Mouse (Mus musculus) embryonic stem cell, embryonic (primary cell): ENCODE data around the gene Tceanc2.

ENCODE experiments used
- CTCF ChIA-PET, 4 experiments: fragments of 300-600 bp in 2 of 4; fragments of 350-600 bp in 2 of 4; sonication (Branson Sonifier 250); formaldehyde crosslinking; loops; one replicate each; lab custom pipeline; 2022; ENCODE audit warnings: inconsistent platforms in 2 of 4; lab: Charles Lee
- POLR2A ChIA-PET, 4 experiments: fragments of 300-600 bp in 2 of 4; fragments of 350-600 bp in 2 of 4; sonication (Branson Sonifier 250); formaldehyde crosslinking; loops; one replicate each; lab custom pipeline; 2022; ENCODE audit warnings: antibody characterized with exemption in 4 of 4, inconsistent platforms in 1 of 4; lab: Charles Lee

Tceanc2 gene

DNA sequence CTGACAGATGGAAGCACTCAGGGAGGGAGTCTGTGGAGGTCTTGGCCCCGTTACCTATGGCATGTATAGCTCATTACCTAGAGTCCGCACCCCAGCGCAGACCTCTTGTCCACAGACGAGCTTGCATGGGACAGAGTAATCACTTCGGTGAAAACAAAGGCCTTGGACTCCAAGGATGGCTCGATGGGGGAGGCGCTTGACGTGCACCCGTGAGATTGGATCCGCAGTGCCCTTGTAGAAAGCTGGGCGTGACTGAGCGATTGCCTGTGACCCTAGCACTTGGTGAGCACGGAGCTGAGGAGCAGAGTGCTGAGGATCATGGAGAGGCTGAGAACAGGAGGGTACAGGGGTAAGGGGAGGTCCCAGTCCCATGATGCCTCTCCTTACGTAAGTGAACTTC lies 87.2 kb downstream of the Tceanc2 start:
- ChIA-PET POLR2A (interaction anchor here in 3 of 4 experiments (0.5 to 1.3 kb wide), 10 partner anchors 9 to 430 kb away, joined by 3 to 5 read pairs (median 3); no protein-coding TSS in a partner anchor), CTCF (interaction anchor here in 2 of 4 experiments (0.6 to 1.0 kb wide), 2 partner anchors 30 to 1027 kb away, joined by 3 to 19 read pairs; no protein-coding TSS in a partner anchor)

DNA sequence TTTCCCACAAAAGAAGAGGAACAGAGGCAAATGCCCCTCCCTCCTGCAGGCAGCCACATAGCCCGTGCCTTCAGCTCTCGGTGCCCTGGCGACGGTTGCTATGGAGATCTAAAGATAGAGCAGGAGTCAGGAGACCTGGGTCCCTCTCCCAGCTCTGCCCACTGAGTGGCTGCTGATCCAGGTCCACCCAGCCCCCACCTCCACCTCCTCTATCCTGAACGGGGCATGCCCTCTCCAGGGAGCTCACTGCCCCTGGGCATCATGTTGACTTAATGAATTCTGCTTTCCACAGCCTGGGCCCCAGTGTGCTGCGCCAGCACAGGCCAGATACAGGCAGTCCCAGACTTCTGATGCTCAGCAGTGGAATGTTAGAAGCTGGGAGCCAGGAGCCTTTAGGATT lies 94.1 kb downstream of the Tceanc2 start:
- POLR2A ChIA-PET: interaction anchor here in 3 of 4 experiments (0.5 to 2.9 kb wide), 15 partner anchors 9 to 1375 kb away, joined by 3 to 11 read pairs (median 3); partner anchors contain the start of genes Cyb5rl (in 1 of the 3) and Mrpl37 (in 1 of the 3)
- CTCF ChIA-PET: interaction anchor here in 3 of 4 experiments (0.5 to 1.8 kb wide), 7 partner anchors 9 to 275 kb away, joined by 3 to 10 read pairs (median 3); no protein-coding TSS in a partner anchor

DNA sequence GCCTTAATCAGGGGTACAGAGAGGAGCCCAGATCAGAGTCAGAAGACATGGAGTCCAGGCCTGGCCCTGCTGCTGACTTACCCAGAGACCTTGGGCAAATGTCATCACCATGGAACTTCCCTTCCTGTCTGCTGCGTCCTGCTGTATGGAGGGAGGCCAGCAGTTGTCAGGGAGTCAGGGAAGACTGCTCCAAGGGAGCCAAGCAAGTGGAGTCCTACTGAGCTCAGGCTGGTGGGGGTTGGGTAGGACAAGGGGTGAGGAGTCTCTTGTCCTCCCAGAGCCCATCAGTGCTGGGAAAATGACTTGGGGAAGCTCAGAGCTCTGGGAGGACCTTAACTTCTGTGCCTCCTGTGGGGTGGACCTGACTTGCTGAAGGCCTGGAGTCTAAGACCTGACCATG lies 94.6 kb downstream of the Tceanc2 start:
- POLR2A ChIA-PET: interaction anchor here in 2 of 4 experiments (0.8 to 2.9 kb wide), 8 partner anchors 9 to 237 kb away, joined by 3 to 11 read pairs (median 4); partner anchors contain the start of genes Cyb5rl (in 1 of the 2) and Mrpl37 (in 1 of the 2)
- CTCF ChIA-PET: interaction anchor here in 3 of 4 experiments (0.5 to 1.8 kb wide), 6 partner anchors 9 to 225 kb away, joined by 3 to 10 read pairs (median 4); no protein-coding TSS in a partner anchor
